Mouse (Mus musculus): ENCODE measurements around the gene Slc7a7. TPM values are rescaled to one million over a fixed set of nuclear protein-coding genes. Genes with fewer than 3 reads are reported as not detected.

The Slc7a7 gene
- 3.5 and 4.0 TPM in 2 replicates for polyA plus RNA-seq (2014; fragmentation: Nextera tagmentation; extraction: Ambion mirVana)

DNA sequence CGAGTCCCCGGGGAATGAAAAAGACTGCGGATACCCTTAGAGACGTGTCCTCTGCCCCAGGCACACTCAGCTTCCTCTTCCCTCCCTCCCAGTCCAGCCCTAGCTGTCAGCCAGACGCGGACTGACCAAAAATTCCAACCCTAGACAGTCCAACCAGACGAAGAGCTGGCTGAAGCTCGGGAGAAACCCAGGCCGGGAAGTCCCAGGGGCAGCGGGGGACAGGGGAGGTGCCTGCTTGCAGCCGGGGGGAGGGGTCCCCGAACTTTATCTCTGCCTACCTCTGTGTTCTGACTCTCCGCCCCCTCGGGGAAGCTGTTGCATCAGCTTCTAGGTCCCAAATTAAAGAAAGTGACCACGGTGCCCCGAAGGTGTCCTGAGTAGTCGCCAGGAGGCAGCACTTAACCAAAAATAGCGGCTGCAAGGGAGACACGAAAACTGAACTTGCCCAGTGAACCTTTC lies at the start of gene Slc7a7:
TSS of gene Slc7a7 (minus strand) at position 158 of the 459 bp plus-strand sequence.
- no peaks in the 10 kb centered on the region for H3K4me1 ChIP-seq (ENCODE audit: control insufficient read depth, insufficient read depth, low read length)
- no peaks in the 10 kb centered on the region for H3K36me3 ChIP-seq (ENCODE audit: control insufficient read depth, insufficient read depth, low read length)
- H3K27ac ChIP-seq (replicated peaks; ENCODE audit: low read depth, low read length), result no peak within 1 kb of the TSS
- H3K27me3 ChIP-seq (ENCODE audit: control insufficient read depth, insufficient read depth, low read length), result peaks cover 7% of the 10 kb centered on the region; the same call in 1 of the 2 replicates
- H3K9me3 ChIP-seq (ENCODE audit: control insufficient read depth, low read length), result no peaks in the 10 kb centered on the region
- H3K4me2 ChIP-seq (ENCODE audit: low read length), result no peak within 1 kb of the TSS
- H3K4me3 ChIP-seq (replicated peaks; ENCODE audit: low read depth, low read length), result no peak within 1 kb of the TSS
- 10% methylated on average over 19 of the region's 19 CpGs for WGBS
- DNase-seq (no peak), ATAC-seq (ENCODE audit: low FRiP score, low TSS enrichment) (no peak)
- no peak within 1 kb of the TSS for H3K9ac ChIP-seq (replicated peaks; ENCODE audit: low read length)

DNA sequence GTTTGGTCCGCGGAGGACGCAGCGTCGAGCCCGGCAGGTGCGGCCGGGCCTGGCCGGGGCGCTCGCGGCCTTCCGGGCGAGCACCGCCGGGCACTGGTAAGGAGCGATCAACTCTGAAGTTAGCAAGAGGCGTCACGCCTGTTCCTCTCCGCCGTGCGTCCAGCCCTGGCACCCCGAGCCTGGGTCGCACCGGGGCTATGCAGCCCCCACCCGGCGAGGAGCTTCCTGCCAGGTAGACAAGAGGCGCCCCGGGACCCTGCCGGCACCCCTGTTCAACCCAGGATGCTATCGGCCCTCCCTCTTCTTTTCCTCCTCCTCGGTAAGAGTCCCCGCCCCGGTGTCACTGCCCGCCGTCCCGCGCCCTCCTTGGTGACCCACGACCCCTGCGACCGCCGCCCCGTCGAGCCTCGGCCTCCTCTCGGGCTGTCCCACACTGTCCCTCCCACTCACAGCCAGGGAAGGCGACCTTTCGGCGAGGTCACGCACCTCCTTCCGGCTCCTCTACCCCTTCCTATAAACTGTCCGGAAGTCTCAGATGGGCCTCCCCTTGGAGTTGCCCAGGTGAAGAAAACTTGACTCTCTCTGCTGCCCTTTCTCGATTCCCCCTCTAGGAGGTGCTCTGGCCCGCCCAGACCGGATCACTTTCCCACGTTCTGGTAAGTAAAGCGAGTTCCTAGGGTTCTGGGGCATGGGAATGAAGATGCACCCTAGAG lies 46.9 kb upstream of the Slc7a7 start:
- H3K27ac ChIP-seq (replicated peaks; ENCODE audit: low read depth, low read length), result peak overlapping the region; percentile 57
- under 1% methylated on average over 55 of the region's 57 CpGs for WGBS
- peak overlapping the region; percentile 67 for H3K9ac ChIP-seq (replicated peaks; ENCODE audit: low read length)
- H3K36me3 ChIP-seq (ENCODE audit: control insufficient read depth, insufficient read depth, low read length), result peaks cover 19% of the 10 kb centered on the region
- peaks cover 4% of the 10 kb centered on the region; the same call in 1 of the 2 replicates for H3K4me1 ChIP-seq (ENCODE audit: control insufficient read depth, insufficient read depth, low read length)
- ATAC-seq (ENCODE audit: low FRiP score, low TSS enrichment) (peak; percentile 78), DNase-seq (peak; percentile 75)
- peak overlapping the region; percentile 80 for H3K4me3 ChIP-seq (replicated peaks; ENCODE audit: low read depth, low read length)
- H3K4me2 ChIP-seq (ENCODE audit: low read length), result peak overlapping the region; percentile 85
- H3K9me3 ChIP-seq (ENCODE audit: control insufficient read depth, low read length), result no peaks in the 10 kb centered on the region
- no peaks in the 10 kb centered on the region for H3K27me3 ChIP-seq (ENCODE audit: control insufficient read depth, insufficient read depth, low read length)

DNA sequence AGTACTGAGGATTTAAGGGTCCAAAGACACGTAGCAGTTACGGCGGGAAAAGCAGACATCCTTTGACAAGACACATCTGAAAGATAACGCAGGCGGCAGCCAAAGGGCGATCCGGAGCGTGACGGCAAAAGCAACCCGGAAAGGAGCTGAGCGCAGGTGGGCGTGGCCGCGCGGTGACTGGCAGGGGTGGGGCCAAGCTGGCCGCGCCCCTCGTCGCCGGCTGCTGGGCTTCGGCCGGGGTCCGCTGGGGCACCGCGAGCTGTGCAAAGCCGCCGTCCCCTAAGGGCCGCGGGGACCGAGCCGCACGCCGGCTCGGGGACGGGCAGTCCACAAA lies 46.3 kb upstream of the Slc7a7 start, which contains the start of gene Lrp10:
TSS of gene Lrp10 (plus strand) at position 179 of the 334 bp plus-strand sequence.
- Histone ChIP-seq H3K36me3 (ENCODE audit: control insufficient read depth, insufficient read depth, low read length) (peaks cover 14% of the 10 kb centered on the region), H3K4me3 (replicated peaks; ENCODE audit: low read depth, low read length) (peak within 1 kb of the TSS; percentile 80), H3K9me3 (ENCODE audit: control insufficient read depth, low read length) (no peaks in the 10 kb centered on the region), H3K27me3 (ENCODE audit: control insufficient read depth, insufficient read depth, low read length) (no peaks in the 10 kb centered on the region), H3K4me1 (ENCODE audit: control insufficient read depth, insufficient read depth, low read length) (peaks cover 4% of the 10 kb centered on the region; the same call in 1 of the 2 replicates), H3K4me2 (ENCODE audit: low read length) (peak within 1 kb of the TSS; percentile 85), H3K27ac (replicated peaks; ENCODE audit: low read depth, low read length) (peak within 1 kb of the TSS; percentile 57), H3K9ac (replicated peaks; ENCODE audit: low read length) (peak within 1 kb of the TSS; percentile 67)
- under 1% methylated on average over 35 of the region's 35 CpGs for WGBS
- DNase-seq, result peak; percentile 93
- peak; percentile 90 for ATAC-seq (ENCODE audit: low FRiP score, low TSS enrichment)

DNA sequence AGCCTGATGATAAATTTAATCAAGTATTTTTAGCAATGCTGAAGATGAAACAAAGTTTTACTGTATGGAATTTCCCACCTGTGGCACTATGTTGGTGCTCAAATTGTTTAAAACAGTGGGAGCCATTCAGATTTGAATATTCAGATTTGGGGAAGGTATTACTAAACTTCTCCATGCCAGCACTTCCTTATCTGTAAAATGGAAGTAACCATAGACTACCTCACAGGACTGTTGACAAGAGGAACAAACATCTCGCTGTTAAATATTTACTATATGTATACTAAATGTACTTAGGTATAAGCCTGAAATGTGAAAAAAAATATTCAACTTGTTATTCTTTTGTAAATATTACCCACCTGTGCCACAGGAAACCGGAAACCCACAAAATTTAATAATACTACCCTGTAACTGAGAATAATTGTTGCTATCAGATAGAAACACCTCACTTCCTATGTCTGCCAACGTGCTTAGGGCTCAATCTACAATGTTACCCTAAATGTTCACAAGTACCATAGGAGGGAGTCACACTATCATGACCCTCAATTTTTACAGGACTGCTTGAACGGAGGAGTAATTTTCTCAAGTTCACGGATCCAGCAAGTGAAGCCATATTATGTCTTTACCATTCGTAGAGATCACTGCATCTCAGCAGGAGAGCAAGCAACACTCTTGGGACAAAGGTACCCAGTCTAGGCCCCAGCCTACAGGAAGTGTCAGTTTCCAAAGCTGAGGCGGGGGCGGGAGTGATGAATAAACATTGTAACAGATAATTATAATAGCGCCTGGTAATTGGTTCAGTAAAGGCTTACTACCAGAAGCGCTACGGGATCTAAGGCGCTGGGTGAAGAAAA lies 45.8 kb upstream of the Slc7a7 start:
- peak overlapping the region; percentile 85 for H3K4me2 ChIP-seq (ENCODE audit: low read length)
- peaks cover 8% of the 10 kb centered on the region for H3K36me3 ChIP-seq (ENCODE audit: control insufficient read depth, insufficient read depth, low read length)
- H3K4me1 ChIP-seq (ENCODE audit: control insufficient read depth, insufficient read depth, low read length), result peaks cover 4% of the 10 kb centered on the region; the same call in 1 of the 2 replicates
- ATAC-seq (ENCODE audit: low FRiP score, low TSS enrichment) (peak; percentile 49; the same call in 1 of the 2 replicates), DNase-seq (no peak)
- H3K27me3 ChIP-seq (ENCODE audit: control insufficient read depth, insufficient read depth, low read length), result no peaks in the 10 kb centered on the region
- H3K27ac ChIP-seq (replicated peaks; ENCODE audit: low read depth, low read length), result peak overlapping the region; percentile 57; the same call in 1 of the 2 replicates
- WGBS, result 15% methylated on average over 12 of the region's 12 CpGs
- H3K4me3 ChIP-seq (replicated peaks; ENCODE audit: low read depth, low read length), result peak overlapping the region; percentile 80
- H3K9ac ChIP-seq (replicated peaks; ENCODE audit: low read length), result peak overlapping the region; percentile 67
- H3K9me3 ChIP-seq (ENCODE audit: control insufficient read depth, low read length), result no peaks in the 10 kb centered on the region

DNA sequence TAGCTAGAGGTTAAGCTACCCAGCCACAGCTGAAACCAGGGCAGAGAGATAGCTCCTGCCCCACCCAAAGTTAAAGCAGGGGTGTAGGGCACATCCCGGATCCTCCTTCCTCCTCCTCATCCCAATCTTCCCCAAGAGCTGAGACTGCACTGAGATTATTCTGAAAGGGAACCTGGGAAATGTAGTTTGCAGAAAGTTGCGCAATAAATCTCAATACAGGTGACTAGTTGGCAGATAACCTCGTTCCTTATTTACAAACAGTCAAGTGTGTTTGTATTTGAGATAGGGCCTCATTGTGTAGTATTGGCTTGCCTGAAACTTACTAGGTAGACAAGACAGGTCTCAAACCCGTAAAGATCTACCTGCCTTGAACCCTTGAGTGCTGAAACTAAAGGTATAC lies 44.6 kb upstream of the Slc7a7 start:
- Histone ChIP-seq H3K36me3 (ENCODE audit: control insufficient read depth, insufficient read depth, low read length) (no peaks in the 10 kb centered on the region), H3K9me3 (ENCODE audit: control insufficient read depth, low read length) (no peaks in the 10 kb centered on the region), H3K4me3 (replicated peaks; ENCODE audit: low read depth, low read length) (no peak overlapping the region), H3K4me2 (ENCODE audit: low read length) (no peak overlapping the region), H3K27ac (replicated peaks; ENCODE audit: low read depth, low read length) (no peak overlapping the region), H3K9ac (replicated peaks; ENCODE audit: low read length) (no peak overlapping the region), H3K27me3 (ENCODE audit: control insufficient read depth, insufficient read depth, low read length) (no peaks in the 10 kb centered on the region), H3K4me1 (ENCODE audit: control insufficient read depth, insufficient read depth, low read length) (peaks cover 4% of the 10 kb centered on the region; the same call in 1 of the 2 replicates)
- WGBS, result 84% methylated on average over 4 of the region's 4 CpGs
- DNase-seq, result no peak
- ATAC-seq (ENCODE audit: low FRiP score, low TSS enrichment), result no peak

DNA sequence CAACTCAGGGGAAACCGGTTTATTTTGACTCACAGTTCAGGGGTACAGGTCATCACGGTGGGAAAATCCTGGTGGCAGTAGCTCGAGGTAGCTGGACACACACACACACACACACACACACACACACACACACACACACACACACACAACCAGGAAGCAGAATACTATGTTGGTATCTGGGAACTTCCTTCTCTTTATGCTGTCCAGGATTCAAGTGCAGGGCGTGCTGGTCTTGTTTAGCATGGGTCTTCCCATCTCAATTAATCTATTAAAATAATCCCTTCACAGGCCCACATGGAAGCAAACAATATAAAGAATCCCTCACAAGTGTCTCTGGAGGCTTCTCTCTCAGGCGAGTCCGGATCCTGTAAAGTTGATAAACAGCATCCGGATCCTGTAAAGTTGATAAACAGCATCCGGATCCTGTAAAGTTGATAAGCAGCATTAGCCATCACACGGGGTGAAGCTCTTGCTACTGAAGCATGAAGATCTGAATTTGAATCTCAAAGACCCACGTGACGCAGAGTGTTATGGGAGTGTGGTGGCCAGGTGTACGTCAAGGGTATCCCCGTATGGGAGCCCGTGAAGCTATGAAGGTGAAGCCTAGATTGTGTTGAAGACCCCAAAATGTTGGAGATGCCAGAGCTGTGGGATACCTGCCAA lies 40.5 kb upstream of the Slc7a7 start:
- no peak overlapping the region for H3K27ac ChIP-seq (replicated peaks; ENCODE audit: low read depth, low read length)

GRCm38 (mm10) chr14:54454669-54455528 lies 37.3 kb upstream of the Slc7a7 start:
- Histone ChIP-seq H3K4me2 (ENCODE audit: low read length) (no peak overlapping the region), H3K36me3 (ENCODE audit: control insufficient read depth, insufficient read depth, low read length) (no peaks in the 10 kb centered on the region), H3K27ac (replicated peaks; ENCODE audit: low read depth, low read length) (no peak overlapping the region), H3K9ac (replicated peaks; ENCODE audit: low read length) (no peak overlapping the region), H3K9me3 (ENCODE audit: control insufficient read depth, low read length) (no peaks in the 10 kb centered on the region), H3K4me1 (ENCODE audit: control insufficient read depth, insufficient read depth, low read length) (no peaks in the 10 kb centered on the region), H3K4me3 (replicated peaks; ENCODE audit: low read depth, low read length) (no peak overlapping the region), H3K27me3 (ENCODE audit: control insufficient read depth, insufficient read depth, low read length) (no peaks in the 10 kb centered on the region)
- DNase-seq (no peak), ATAC-seq (ENCODE audit: low FRiP score, low TSS enrichment) (no peak)
- 88% methylated on average over 11 of the region's 11 CpGs for WGBS

More for the DNA sequence above, 40.5 kb upstream of the Slc7a7 start:
- Histone ChIP-seq H3K4me2 (ENCODE audit: low read length) (no peak overlapping the region), H3K9me3 (ENCODE audit: control insufficient read depth, low read length) (no peaks in the 10 kb centered on the region), H3K36me3 (ENCODE audit: control insufficient read depth, insufficient read depth, low read length) (no peaks in the 10 kb centered on the region), H3K9ac (replicated peaks; ENCODE audit: low read length) (no peak overlapping the region), H3K4me1 (ENCODE audit: control insufficient read depth, insufficient read depth, low read length) (no peaks in the 10 kb centered on the region), H3K27me3 (ENCODE audit: control insufficient read depth, insufficient read depth, low read length) (no peaks in the 10 kb centered on the region), H3K4me3 (replicated peaks; ENCODE audit: low read depth, low read length) (no peak overlapping the region)
- 91% methylated on average over 14 of the region's 14 CpGs for WGBS
- ATAC-seq (ENCODE audit: low FRiP score, low TSS enrichment) (no peak), DNase-seq (no peak)
